Mouse (Mus musculus): ENCODE data around the gene Arid3c. TPM values are rescaled to one million over a fixed set of nuclear protein-coding genes. Genes with fewer than 3 reads are reported as not detected.

The Arid3c gene
- polyA plus RNA-seq, 2 experiments: 0.09 TPM; not detected in 1

GRCm38 (mm10) chr4:41756440-41756839 is 25.5 kb upstream of the Arid3c start:
- no peak for ATAC-seq (ENCODE audit: low FRiP score, low read depth)
- no peak for DNase-seq (ENCODE audit: low spot score)
- no peaks in the 10 kb centered on the region for H3K27me3 ChIP-seq (ENCODE audit: control insufficient read depth, insufficient read depth, low read length)
- H3K27ac ChIP-seq (replicated peaks; ENCODE audit: low read depth, low read length): peak overlapping the region; percentile 76; the same call in 1 of the 2 replicates
- no peaks in the 10 kb centered on the region for H3K9me3 ChIP-seq (ENCODE audit: control insufficient read depth, low read length)
- peaks cover 16% of the 10 kb centered on the region; the same call in 1 of the 2 replicates for H3K36me3 ChIP-seq (ENCODE audit: control insufficient read depth, insufficient read depth, low read length)
- WGBS: 79% methylated on average over 8 of the region's 8 CpGs
- H3K4me1 ChIP-seq (ENCODE audit: control insufficient read depth, insufficient read depth, low read length): peaks cover 23% of the 10 kb centered on the region
- H3K4me2 ChIP-seq (replicated peaks; ENCODE audit: low read depth, low read length, severe bottlenecking): peak overlapping the region; percentile 81
- no peak for TF ChIP-seq POLR2A (IDR thresholded peaks at IDR 0.05; ENCODE audit: borderline replicate concordance, extremely low read depth, insufficient read depth, insufficient read length)
- peak overlapping the region; percentile 79 for H3K9ac ChIP-seq (ENCODE audit: low read depth, low read length, severe bottlenecking)
- peak overlapping the region; percentile 72 for H3K4me3 ChIP-seq (replicated peaks; ENCODE audit: low read length)

- Histone ChIP-seq H3K4me2 (replicated peaks; ENCODE audit: low read depth, low read length, severe bottlenecking) (peak within 1 kb of the TSS; percentile 81), H3K36me3 (ENCODE audit: control insufficient read depth, insufficient read depth, low read length) (peaks cover 16% of the 10 kb centered on the region; the same call in 1 of the 2 replicates), H3K27ac (replicated peaks; ENCODE audit: low read depth, low read length) (peak within 1 kb of the TSS; percentile 76), H3K9me3 (ENCODE audit: control insufficient read depth, low read length) (no peaks in the 10 kb centered on the region), H3K27me3 (ENCODE audit: control insufficient read depth, insufficient read depth, low read length) (no peaks in the 10 kb centered on the region), H3K4me3 (replicated peaks; ENCODE audit: low read length) (peak within 1 kb of the TSS; percentile 72), H3K9ac (ENCODE audit: low read depth, low read length, severe bottlenecking) (peak within 1 kb of the TSS; percentile 79), H3K4me1 (ENCODE audit: control insufficient read depth, insufficient read depth, low read length) (peaks cover 17% of the 10 kb centered on the region)
- DNase-seq (ENCODE audit: low spot score) (peak; percentile 86), ATAC-seq (ENCODE audit: low FRiP score, low read depth) (peak; percentile 54)
- TF ChIP-seq POLR2A (IDR thresholded peaks at IDR 0.05; ENCODE audit: borderline replicate concordance, extremely low read depth, insufficient read depth, insufficient read length): 0 out of 2 replicates have a peak, but pooled peaks have one; percentile 9
- WGBS: 1% methylated on average over 57 of the region's 57 CpGs
These were observed 24.7 kb upstream of the Arid3c start, which contains the start of gene Sigmar1 for GRCm38 (mm10) chr4:41755338-41756305. Sigmar1 (minus strand) TSS chr4:41756157.

- WGBS: 11% methylated on average over 14 of the region's 14 CpGs
- H3K9ac ChIP-seq (ENCODE audit: low read depth, low read length, severe bottlenecking): peak within 1 kb of the TSS; percentile 79
- peak within 1 kb of the TSS; percentile 81 for H3K4me2 ChIP-seq (replicated peaks; ENCODE audit: low read depth, low read length, severe bottlenecking)
- ATAC-seq (ENCODE audit: low FRiP score, low read depth): 0 out of 2 replicates have a peak, but pooled peaks have one; percentile 9
- DNase-seq (ENCODE audit: low spot score): no peak
- H3K4me3 ChIP-seq (replicated peaks; ENCODE audit: low read length): peak within 1 kb of the TSS; percentile 72
- peaks cover 14% of the 10 kb centered on the region for H3K4me1 ChIP-seq (ENCODE audit: control insufficient read depth, insufficient read depth, low read length)
- H3K36me3 ChIP-seq (ENCODE audit: control insufficient read depth, insufficient read depth, low read length): peaks cover 16% of the 10 kb centered on the region; the same call in 1 of the 2 replicates
- TF ChIP-seq POLR2A (IDR thresholded peaks at IDR 0.05; ENCODE audit: borderline replicate concordance, extremely low read depth, insufficient read depth, insufficient read length): no peak
- no peaks in the 10 kb centered on the region for H3K9me3 ChIP-seq (ENCODE audit: control insufficient read depth, low read length)
- H3K27ac ChIP-seq (replicated peaks; ENCODE audit: low read depth, low read length): peak within 1 kb of the TSS; percentile 76
- H3K27me3 ChIP-seq (ENCODE audit: control insufficient read depth, insufficient read depth, low read length): no peaks in the 10 kb centered on the region
These were observed 23.9 kb upstream of the Arid3c start, which contains the start of gene Galt for GRCm38 (mm10) chr4:41754797-41755337. Galt (plus strand) TSS chr4:41755228.

GRCm38 (mm10) chr4:41745021-41745420 is 14.1 kb upstream of the Arid3c start:
- DNase-seq (ENCODE audit: low spot score): no peak
- 93% methylated on average over 1 of the region's 1 CpGs for WGBS

GRCm38 (mm10) chr4:41744131-41744530 is 13.2 kb upstream of the Arid3c start:
- no peak for TF ChIP-seq POLR2A (IDR thresholded peaks at IDR 0.05; ENCODE audit: borderline replicate concordance, extremely low read depth, insufficient read depth, insufficient read length)
- Histone ChIP-seq H3K27me3 (ENCODE audit: control insufficient read depth, insufficient read depth, low read length) (no peaks in the 10 kb centered on the region), H3K36me3 (ENCODE audit: control insufficient read depth, insufficient read depth, low read length) (peaks cover 4% of the 10 kb centered on the region), H3K9me3 (ENCODE audit: control insufficient read depth, low read length) (peaks cover 11% of the 10 kb centered on the region; the same call in 1 of the 2 replicates), H3K27ac (replicated peaks; ENCODE audit: low read depth, low read length) (no peak overlapping the region), H3K9ac (ENCODE audit: low read depth, low read length, severe bottlenecking) (no peak overlapping the region), H3K4me2 (replicated peaks; ENCODE audit: low read depth, low read length, severe bottlenecking) (no peak overlapping the region), H3K4me3 (replicated peaks; ENCODE audit: low read length) (no peak overlapping the region), H3K4me1 (ENCODE audit: control insufficient read depth, insufficient read depth, low read length) (peaks cover 11% of the 10 kb centered on the region)
- no peak for ATAC-seq (ENCODE audit: low FRiP score, low read depth)
- 69% methylated on average over 2 of the region's 2 CpGs for WGBS
- no peak for DNase-seq (ENCODE audit: low spot score)

More at GRCm38 (mm10) chr4:41745021-41745420, 14.1 kb upstream of the Arid3c start:
- TF ChIP-seq POLR2A (IDR thresholded peaks at IDR 0.05; ENCODE audit: borderline replicate concordance, extremely low read depth, insufficient read depth, insufficient read length): no peak
- Histone ChIP-seq H3K9ac (ENCODE audit: low read depth, low read length, severe bottlenecking) (no peak overlapping the region), H3K4me2 (replicated peaks; ENCODE audit: low read depth, low read length, severe bottlenecking) (no peak overlapping the region), H3K4me3 (replicated peaks; ENCODE audit: low read length) (no peak overlapping the region), H3K27me3 (ENCODE audit: control insufficient read depth, insufficient read depth, low read length) (no peaks in the 10 kb centered on the region), H3K36me3 (ENCODE audit: control insufficient read depth, insufficient read depth, low read length) (no peaks in the 10 kb centered on the region), H3K9me3 (ENCODE audit: control insufficient read depth, low read length) (peaks cover 11% of the 10 kb centered on the region; the same call in 1 of the 2 replicates), H3K27ac (replicated peaks; ENCODE audit: low read depth, low read length) (no peak overlapping the region), H3K4me1 (ENCODE audit: control insufficient read depth, insufficient read depth, low read length) (0 out of 2 replicates have a peak, but pooled peaks cover 4% of the 10 kb centered on the region)
- no peak for ATAC-seq (ENCODE audit: low FRiP score, low read depth)

Data from limb, embryonic 14.5 days (tissue).